Mouse (Mus musculus): ENCODE data around the gene Ing2. TPM values are rescaled to one million over a fixed set of nuclear protein-coding genes. Genes with fewer than 3 reads are reported as not detected.

Gene Ing2
- total and polyA plus RNA-seq, 3 experiments: 18.6 to 363 (median 61.7) TPM

- DNase-seq (ENCODE audit: low read depth, low spot score): no peak
Observed at GRCm38 (mm10) chr8:47650853-47651252, 24.5 kb downstream of the Ing2 start.

GRCm38 (mm10) chr8:47649551-47649950 is 25.8 kb downstream of the Ing2 start:
- no peak overlapping the region for H3K27ac ChIP-seq (ENCODE audit: control insufficient read depth, low read depth, low read length)
- H3K79me2 ChIP-seq (ENCODE audit: control insufficient read depth, insufficient read depth, low read length, poor library complexity): no peaks in the 10 kb centered on the region
- no peak for TF ChIP-seq KAT2A (conservative IDR thresholded peaks at IDR 0.05; ENCODE audit: low read depth, low read length)
- no peak for TF ChIP-seq POLR2AphosphoS2 (IDR thresholded peaks at IDR 0.05; ENCODE audit: low read length)
- TF ChIP-seq SMC3 (IDR thresholded peaks at IDR 0.05; ENCODE audit: low read depth, low read length): no peak
- TF ChIP-seq ZC3H11A (IDR thresholded peaks at IDR 0.05; ENCODE audit: low read depth, low read length): no peak
- TF ChIP-seq NRF1 (IDR thresholded peaks at IDR 0.05; ENCODE audit: insufficient read depth, low read depth, low read length, poor library complexity, severe bottlenecking): no peak
- no peak for TF ChIP-seq GATA1 (IDR thresholded peaks at IDR 0.05; ENCODE audit: low read depth, low read length)
- TF ChIP-seq MYB (IDR thresholded peaks at IDR 0.05; ENCODE audit: low read depth, low read length): no peak
- no peak for TF ChIP-seq RCOR1 (IDR thresholded peaks at IDR 0.05; ENCODE audit: low read depth, low read length)
- TF ChIP-seq MYC (IDR thresholded peaks at IDR 0.05; ENCODE audit: low read depth, low read length): no peak
- no peak for TF ChIP-seq USF1 (IDR thresholded peaks at IDR 0.05; ENCODE audit: low read depth, low read length)
- no peak for TF ChIP-seq CHD1 (IDR thresholded peaks at IDR 0.05; ENCODE audit: low read depth, low read length)
- no peak for TF ChIP-seq UBTF (IDR thresholded peaks at IDR 0.05; ENCODE audit: borderline replicate concordance, insufficient read depth, low read depth, low read length)
- TF ChIP-seq ELF1 (IDR thresholded peaks at IDR 0.05; ENCODE audit: low read depth, low read length): no peak
- DNase-seq (ENCODE audit: low read depth, low spot score): no peak
- H3K36me3 ChIP-seq (ENCODE audit: control insufficient read depth in 1 of 2, insufficient read depth in 2 of 2, low read length in 2 of 2): no peaks in the 10 kb centered on the region
- H3K9me3 ChIP-seq (replicated peaks; ENCODE audit: insufficient read depth, low read length): no peaks in the 10 kb centered on the region
- H3K27me3 ChIP-seq (ENCODE audit: control insufficient read depth in 1 of 2, insufficient read depth in 2 of 2, low read length in 2 of 2): no peaks in the 10 kb centered on the region
- no peaks in the 10 kb centered on the region for H3K4me1 ChIP-seq (ENCODE audit: control insufficient read depth in 1 of 2, insufficient read depth in 2 of 2, low read length in 2 of 2)
- no peak overlapping the region for H3K4me3 ChIP-seq (ENCODE audit: control insufficient read depth in 1 of 2, insufficient read depth in 1 of 2, low read depth in 2 of 2, low read length in 2 of 2)
- H3K9ac ChIP-seq (ENCODE audit: control insufficient read depth, low read depth, low read length, poor library complexity, severe bottlenecking): no peak overlapping the region

More at GRCm38 (mm10) chr8:47650853-47651252, 24.5 kb downstream of the Ing2 start:
- H3K79me2 ChIP-seq (ENCODE audit: control insufficient read depth, insufficient read depth, low read length, poor library complexity): no peaks in the 10 kb centered on the region
- H3K9ac ChIP-seq (ENCODE audit: control insufficient read depth, low read depth, low read length, poor library complexity, severe bottlenecking): no peak overlapping the region
- no peaks in the 10 kb centered on the region for H3K27me3 ChIP-seq (ENCODE audit: control insufficient read depth in 1 of 2, insufficient read depth in 2 of 2, low read length in 2 of 2)
- H3K4me1 ChIP-seq (ENCODE audit: control insufficient read depth in 1 of 2, insufficient read depth in 2 of 2, low read length in 2 of 2): no peaks in the 10 kb centered on the region
- no peaks in the 10 kb centered on the region for H3K9me3 ChIP-seq (replicated peaks; ENCODE audit: insufficient read depth, low read length)
- H3K36me3 ChIP-seq (ENCODE audit: control insufficient read depth in 1 of 2, insufficient read depth in 2 of 2, low read length in 2 of 2): no peaks in the 10 kb centered on the region
- H3K27ac ChIP-seq (ENCODE audit: control insufficient read depth, low read depth, low read length): no peak overlapping the region
- TF ChIP-seq RAD21 (IDR thresholded peaks at IDR 0.05; ENCODE audit: low read depth, low read length): no peak
- no peak for TF ChIP-seq ZMIZ1 (IDR thresholded peaks at IDR 0.05; ENCODE audit: low read depth, low read length)
- TF ChIP-seq HCFC1 (IDR thresholded peaks at IDR 0.05; ENCODE audit: low read depth, low read length): no peak
- no peak for TF ChIP-seq E2F4 (IDR thresholded peaks at IDR 0.05; ENCODE audit: borderline replicate concordance, low read depth, low read length)
- TF ChIP-seq TCF12 (IDR thresholded peaks at IDR 0.05; ENCODE audit: low read depth, low read length): no peak
- TF ChIP-seq NRF1 (IDR thresholded peaks at IDR 0.05; ENCODE audit: insufficient read depth, low read depth, low read length, poor library complexity, severe bottlenecking): no peak
- no peak for TF ChIP-seq GABPA (IDR thresholded peaks at IDR 0.05; ENCODE audit: low read depth, low read length)
- no peak for TF ChIP-seq POLR2AphosphoS2 (IDR thresholded peaks at IDR 0.05; ENCODE audit: low read length)
- no peak for TF ChIP-seq KAT2A (conservative IDR thresholded peaks at IDR 0.05; ENCODE audit: low read depth, low read length)
- no peak for TF ChIP-seq ELF1 (IDR thresholded peaks at IDR 0.05; ENCODE audit: low read depth, low read length)
- TF ChIP-seq ZC3H11A (IDR thresholded peaks at IDR 0.05; ENCODE audit: low read depth, low read length): no peak
- no peak for TF ChIP-seq CHD2 (IDR thresholded peaks at IDR 0.05; ENCODE audit: low read length)
- TF ChIP-seq SIN3A (IDR thresholded peaks at IDR 0.05; ENCODE audit: low read length): no peak
- no peak overlapping the region for H3K4me3 ChIP-seq (ENCODE audit: control insufficient read depth in 1 of 2, insufficient read depth in 1 of 2, low read depth in 2 of 2, low read length in 2 of 2)
